Mouse (Mus musculus) testis, adult 2 months (tissue): ENCODE measurements at regions not wholly inside any gene's neighbourhood (a gene's known extent, or its start where the extent isn't known, plus 50 kb on each side); places are given as distances from the start of the nearest gene placed in this dataset.

ENCODE experiments used
- CTCF ChIP-seq: fragments of 200-500 bp; IDR thresholded peaks from 2 replicates; pipeline ENCODE4 v1.5.1; 2012; ENCODE audit warnings: low read depth, mild to moderate bottlenecking, inconsistent platforms, low read length, moderate library complexity; ENCODE audit not compliant: control insufficient read depth, insufficient read depth, insufficient replicate concordance
- POLR2A ChIP-seq: fragments of 200-500 bp; IDR thresholded peaks from 2 replicates; pipeline ENCODE4 v1.6.1; 2012; ENCODE audit warnings: low read depth, mild to moderate bottlenecking, inconsistent platforms, low read length, moderate library complexity; ENCODE audit not compliant: control insufficient read depth

DNA sequence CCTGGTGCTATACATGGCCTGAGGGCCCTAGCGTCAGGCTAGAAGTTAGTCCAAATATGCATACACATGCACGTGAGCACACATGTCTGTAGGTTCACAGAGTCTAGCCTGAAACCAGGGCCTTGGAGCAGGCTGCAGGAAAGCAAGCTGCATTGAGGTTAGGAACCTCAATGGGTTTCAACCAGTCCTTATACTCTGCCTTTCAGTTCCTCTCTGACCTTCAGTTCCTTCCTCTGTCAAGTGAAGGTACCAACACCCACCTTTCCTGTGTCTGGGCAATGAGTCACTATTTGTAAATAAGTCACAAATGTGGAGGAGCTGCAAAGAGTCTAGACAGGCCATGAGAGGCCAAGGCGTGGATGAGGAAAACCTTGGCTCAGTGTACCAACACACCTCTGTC is 89.1 kb upstream of the Zfp703 start:
- TF ChIP-seq CTCF = no peak
- TF ChIP-seq POLR2A = no peak
